Mouse (Mus musculus) T-cell, adult 2 months (primary cell): Measurements from ENCODE around the gene 2010300C02Rik.
A peak's percentile ranks its signal among the peaks of the same experiment; 100 is the strongest.

Experiments used
- DNase-seq: peaks from one replicate; pipeline ENCODE4 v3.0.0; 2022; ENCODE audit warnings: low spot score

2010300C02Rik gene

GRCm38 (mm10) chr1:37711596-37712356 is 8.1 kb downstream of the 2010300C02Rik start:
- DNase-seq, result no peak

GRCm38 (mm10) chr1:37711082-37711481 is 8.8 kb downstream of the 2010300C02Rik start:
- no peak for DNase-seq

DNA sequence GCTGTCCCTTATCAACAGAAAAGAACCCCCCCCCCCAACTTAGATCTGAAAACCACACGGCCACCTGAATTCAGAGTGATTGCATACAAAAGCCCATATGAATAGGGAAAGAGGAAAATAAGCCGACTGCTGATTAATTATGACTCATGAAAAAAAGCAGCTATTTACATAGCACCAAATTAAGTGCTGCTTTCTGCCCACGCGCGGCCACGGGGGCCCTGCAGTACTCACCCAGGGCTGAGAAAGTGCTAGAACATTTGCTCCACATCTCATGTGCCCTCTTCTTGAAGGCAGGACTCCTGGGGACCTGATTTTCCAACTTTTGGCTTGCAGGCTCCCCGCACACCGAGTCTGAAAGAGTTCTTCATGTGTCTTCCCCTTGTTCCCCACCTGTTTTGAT is 10.1 kb downstream of the 2010300C02Rik start:
- DNase-seq, result no peak

GRCm38 (mm10) chr1:37708270-37708955 is 11.5 kb downstream of the 2010300C02Rik start:
- DNase-seq, result no peak

- no peak for DNase-seq
Observed at GRCm38 (mm10) chr1:37702326-37702725, 17.6 kb downstream of the 2010300C02Rik start.

- no peak for DNase-seq
Observed at GRCm38 (mm10) chr1:37698852-37699439, 20.9 kb downstream of the 2010300C02Rik start.

DNA sequence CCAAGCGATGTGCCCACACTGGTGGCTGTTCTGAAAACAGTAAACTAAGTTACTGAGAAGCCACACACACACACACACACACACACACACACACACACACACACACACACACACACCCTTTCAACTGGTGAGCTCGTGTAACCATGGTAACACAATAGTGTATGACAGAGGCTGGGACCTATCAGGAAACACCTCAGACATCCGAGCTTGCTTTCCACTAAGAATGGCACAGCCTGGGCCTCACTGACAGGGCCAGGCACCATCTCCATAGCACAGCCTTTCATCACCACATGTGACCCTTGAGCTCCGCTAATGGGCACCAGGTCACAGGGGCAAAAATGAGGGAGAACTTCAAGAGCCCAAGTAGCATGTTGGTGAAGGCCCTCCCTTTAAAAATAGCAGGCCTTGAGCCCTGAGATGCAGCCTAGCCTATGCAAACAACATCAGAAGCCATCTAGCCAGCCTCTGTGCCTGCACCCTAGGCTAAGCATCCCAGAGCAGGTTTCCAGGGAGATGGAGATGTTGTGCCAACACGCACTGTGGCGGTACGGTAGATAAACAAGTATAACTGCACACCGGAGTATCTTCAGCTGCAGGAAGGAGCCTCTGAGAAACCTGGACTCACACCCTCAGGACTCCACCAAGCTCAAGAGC is 21.6 kb downstream of the 2010300C02Rik start:
- no peak for DNase-seq

- DNase-seq, result peak; percentile 69
Observed at GRCm38 (mm10) chr1:37696918-37697317, 23.0 kb downstream of the 2010300C02Rik start.

GRCm38 (mm10) chr1:37695732-37696131 is 24.2 kb downstream of the 2010300C02Rik start:
- no peak for DNase-seq

DNA sequence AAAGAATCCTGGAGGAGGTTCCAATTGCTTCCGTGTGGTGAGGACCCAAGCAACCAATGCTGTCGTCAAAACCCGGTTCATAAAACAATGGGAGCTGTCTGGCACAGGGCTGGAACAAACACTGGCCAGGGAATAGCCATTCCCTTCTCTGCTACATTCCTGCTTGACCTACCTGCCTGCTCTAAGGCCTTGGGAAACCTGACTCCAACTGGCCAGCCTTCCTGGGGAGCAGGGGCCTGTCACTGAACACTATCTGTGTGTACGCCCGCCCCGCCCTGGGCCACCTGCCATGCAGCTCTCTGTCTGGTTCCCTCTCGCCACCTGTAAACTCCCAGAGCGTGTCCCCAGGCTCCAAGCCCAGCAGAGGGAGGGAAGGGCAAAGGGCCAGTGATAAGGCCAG is 25.5 kb downstream of the 2010300C02Rik start:
- no peak for DNase-seq

DNA sequence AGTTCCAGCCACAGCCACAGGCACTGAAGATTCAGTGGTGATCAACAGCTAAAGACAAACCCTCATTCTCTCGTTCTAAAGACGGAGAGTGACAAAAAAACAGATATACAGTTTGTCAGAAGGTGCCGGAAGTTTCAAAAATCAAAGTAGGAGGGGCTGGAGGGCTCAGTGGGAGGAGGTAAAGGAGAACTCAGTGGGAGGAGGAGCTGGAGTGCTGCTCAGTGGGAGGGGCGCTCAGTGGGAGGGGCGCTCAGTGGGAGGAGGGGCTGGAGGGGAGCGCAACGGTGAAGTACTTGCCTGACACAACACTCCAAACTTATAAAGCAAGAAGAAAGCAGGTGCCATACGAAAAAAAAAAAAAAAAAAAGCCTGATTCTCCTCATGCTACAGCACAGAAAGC is 28.7 kb downstream of the 2010300C02Rik start:
- peak; percentile 62 for DNase-seq

DNA sequence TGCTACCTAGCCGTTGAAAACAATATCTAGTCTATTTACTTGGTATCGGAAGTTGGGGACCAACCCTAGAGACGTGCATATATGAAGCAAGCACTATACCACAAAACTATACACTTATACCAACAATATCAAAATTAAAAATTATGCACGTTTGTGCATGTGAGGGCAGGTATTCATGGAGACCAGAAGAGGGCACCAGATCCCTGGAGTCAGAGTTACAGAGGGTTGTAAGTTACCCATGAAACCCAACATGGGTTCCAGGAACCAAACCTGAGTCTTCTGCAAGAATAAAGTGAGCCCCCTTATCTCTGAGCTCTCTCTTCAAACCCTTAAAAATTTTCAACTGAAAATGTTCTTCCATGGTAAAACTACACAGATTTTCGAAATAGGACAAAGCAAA is 29.2 kb downstream of the 2010300C02Rik start:
- DNase-seq, result no peak

- DNase-seq, result no peak
Observed at GRCm38 (mm10) chr1:37689730-37690129, 30.2 kb downstream of the 2010300C02Rik start.

DNA sequence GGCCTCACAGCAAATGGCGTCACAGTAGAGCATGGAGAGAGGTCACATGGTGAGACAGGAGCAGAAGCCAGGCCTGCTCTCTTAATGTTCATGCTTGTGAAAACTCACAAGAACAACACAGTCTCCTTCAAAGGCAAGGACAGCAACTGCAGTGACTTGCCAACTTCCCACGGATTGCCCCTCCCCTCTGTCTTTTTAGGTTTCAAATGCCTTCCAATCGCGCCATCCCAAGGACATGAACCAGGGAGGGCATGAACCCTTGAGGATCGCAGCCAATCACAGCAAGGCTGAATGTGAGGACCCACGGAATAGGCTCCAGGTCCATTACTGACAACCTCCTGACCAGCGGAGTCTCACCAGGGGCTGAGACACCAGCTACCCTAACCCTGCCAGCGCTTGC is 31.5 kb downstream of the 2010300C02Rik start:
- DNase-seq, result no peak

GRCm38 (mm10) chr1:37687515-37687914 is 32.4 kb downstream of the 2010300C02Rik start:
- DNase-seq, result no peak

GRCm38 (mm10) chr1:37686953-37687441 is 32.9 kb downstream of the 2010300C02Rik start:
- DNase-seq, result no peak

DNA sequence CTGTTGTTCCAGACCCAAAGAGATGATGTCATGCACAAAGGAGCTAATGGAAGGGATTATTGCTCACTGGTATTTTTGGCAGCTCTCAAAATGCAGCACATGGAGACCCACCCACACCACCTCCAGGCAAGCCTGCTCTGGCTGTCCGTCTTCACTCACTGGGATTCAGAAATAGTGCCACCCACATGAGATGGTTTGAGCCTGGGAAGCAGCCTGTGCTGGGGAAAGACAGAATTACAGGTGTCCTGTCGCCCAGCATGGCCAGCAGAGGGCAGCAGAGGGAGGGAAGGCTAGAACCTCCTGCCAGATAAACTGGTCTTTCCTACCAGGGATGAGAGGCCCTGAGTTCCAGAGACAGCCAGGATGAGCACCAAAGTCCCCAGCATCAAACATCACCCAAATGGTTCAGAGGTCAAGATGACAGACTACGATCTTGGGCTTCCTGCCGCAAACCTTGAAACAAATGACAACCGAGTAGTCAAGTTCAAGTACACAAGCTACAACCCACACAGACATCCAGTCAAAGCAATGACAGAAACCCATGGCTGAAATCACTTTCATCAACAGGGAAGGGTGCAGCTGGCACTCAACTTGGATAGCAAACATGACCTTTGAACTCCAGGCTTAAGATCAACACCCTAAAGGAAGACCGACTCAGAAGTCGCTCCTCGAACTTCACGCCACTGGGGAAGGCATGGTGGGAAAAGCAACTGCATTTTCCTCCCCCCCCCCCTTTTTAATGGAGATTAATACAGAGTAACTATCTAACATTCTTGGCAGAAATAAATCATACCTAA is 41.4 kb downstream of the 2010300C02Rik start:
- peak; percentile 58 for DNase-seq

DNA sequence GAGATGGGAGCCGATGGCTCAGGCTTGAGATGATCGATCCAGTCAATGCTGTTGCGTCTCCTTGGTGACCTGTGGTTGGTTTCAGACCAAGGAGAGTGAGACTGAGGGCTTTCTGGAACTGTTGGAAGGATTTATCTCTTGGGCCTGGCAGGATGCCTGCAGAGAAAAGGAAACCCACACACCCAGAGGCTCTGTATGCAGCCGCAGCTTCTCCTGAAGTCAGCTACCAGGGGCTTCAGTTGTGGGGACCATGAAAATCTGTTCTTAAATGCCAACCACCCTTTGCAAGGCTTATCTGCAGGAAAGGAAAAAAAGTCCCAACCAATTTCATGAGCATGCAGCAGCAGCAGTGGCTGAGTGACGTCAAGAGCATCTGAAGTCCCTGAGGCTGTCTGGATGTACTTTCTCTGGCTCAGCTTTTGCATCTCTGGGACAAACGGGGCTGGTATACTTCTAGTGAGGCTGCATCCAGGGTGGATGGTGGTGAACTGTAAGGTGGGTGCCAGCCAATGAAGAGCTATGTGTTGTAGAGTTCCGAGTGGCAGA is 42.8 kb downstream of the 2010300C02Rik start:
- no peak for DNase-seq

DNA sequence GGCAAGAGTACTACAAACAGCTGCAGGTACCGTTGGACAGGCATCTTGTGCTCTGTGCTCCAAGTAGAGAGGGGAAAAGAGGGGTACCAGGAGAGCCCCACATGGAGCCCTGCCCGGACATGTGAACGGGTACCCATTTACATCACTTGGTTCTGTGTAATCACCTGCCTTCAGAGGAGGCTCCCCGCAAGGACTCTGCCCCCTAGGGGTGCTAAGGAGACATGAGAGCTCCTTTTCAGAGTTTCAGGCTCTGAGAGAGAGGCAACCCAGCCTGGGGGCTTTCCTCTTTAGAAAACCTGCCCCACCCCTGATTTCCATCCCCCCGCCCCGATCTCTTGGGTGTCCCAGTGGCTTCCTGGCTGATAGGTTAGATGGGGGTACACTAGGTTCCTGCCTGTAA is 44.4 kb downstream of the 2010300C02Rik start:
- no peak for DNase-seq

DNA sequence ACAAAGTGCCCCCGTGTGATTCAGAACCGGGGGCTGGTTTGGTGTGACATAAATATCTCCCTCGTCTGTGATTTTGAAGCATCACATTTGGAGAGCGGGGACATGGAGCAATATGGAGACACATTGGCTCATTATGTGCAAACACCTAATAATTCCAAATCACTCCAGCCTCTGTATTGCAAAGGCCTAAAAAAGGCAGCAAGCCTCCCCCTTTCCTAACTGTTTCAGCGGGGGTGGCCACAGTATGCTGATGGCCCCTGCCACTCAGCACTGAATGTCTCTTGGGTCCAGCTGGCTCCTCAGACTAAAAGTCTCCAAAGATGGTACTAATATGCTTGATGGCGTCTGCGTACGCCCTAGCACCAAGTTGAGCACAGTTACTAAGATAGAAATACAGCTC is 45.6 kb downstream of the 2010300C02Rik start:
- DNase-seq, result no peak

DNA sequence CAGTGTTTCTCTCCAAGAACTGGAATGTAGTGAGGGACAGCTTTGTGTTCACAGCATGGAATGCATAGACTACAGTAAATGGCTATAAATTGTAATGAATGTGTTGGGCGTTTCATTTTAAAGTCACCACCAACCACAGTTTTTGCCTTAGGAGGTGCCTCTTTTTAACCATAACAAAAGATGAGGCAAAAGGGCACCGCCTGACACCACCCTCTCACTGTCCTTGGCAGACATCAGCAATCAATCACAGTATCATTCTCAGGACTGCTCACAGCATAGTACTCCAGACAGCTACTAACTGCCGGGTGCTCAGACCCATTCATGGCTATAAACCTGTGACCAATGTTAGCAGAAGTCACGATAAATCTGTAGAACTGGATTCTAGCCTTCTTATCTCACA is 48.6 kb downstream of the 2010300C02Rik start:
- no peak for DNase-seq
